ENCODE assay signal across 12 mouse cellular contexts in the genomic region with DNA sequence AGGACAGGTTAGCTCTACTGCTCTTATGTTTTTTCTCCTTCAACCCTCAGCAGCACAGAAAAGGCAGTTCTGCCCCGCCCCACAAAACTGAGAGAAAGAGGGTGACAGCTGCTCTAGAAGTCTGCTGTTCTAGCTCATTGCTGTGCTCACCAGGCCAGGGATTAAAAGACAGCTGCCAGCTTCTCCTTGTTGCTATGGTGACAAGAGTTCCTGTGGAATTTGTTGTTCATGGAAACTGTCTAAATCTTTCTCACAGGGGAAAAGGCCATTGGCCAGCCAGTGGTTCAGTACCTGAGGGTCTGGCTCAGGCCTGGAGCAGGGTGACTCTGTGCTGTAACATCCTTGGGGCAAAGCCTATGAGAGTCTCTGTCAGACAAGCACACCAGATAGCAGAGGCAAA.
DNase-seq lines count a peak whose midpoint lies in the region; ATAC-seq and TF ChIP-seq lines count a peak whose summit lies in the region.
"Had no signal": no experiment of that assay in that cellular context is flagged by ENCODE, and none has a peak within 500 bp of the region (broad histone marks: within the 10 kb centered on the region; RNA-seq: fewer than 3 reads in every experiment).

No protein-coding gene starts in this region.

- intact Hi-C loops in left cerebral cortex, postnatal 25 days (cut with DNase I), result no loop called here

- no peak for TF ChIP-seq EP300 in stomach, postnatal 0 days (optimal IDR thresholded peaks at IDR 0.05)

- DNase-seq in hindbrain, embryonic 10.5 days (ENCODE audit: low spot score), result peak; percentile 6
- peak; percentile 18 to 46 for DNase-seq in layer of hippocampus, postnatal 10 days (ENCODE audit: low spot score in 2 of 2)
- peak; percentile 11 for DNase-seq in retina, adult 2 months (ENCODE audit: low read depth, low spot score)
- no peak for DNase-seq in stomach, postnatal 0 days (ENCODE audit: low spot score)
- DNase-seq in left cerebral cortex, postnatal 25 days (ENCODE audit: low spot score in 2 of 2), result no peak
- DNase-seq: adrenal gland, postnatal 25 days; kidney, postnatal 36 days; right cerebral cortex, adult 18-20 months had no signal

- no peak overlapping the region for H3K4me2 ChIP-seq in hindbrain, embryonic 12.5 days (replicated peaks)
- no peak overlapping the region for H3K4me2 ChIP-seq in forebrain, embryonic 16.5 days (ENCODE audit: low read length)
- H3K4me2 ChIP-seq in stomach, postnatal 0 days (replicated peaks; ENCODE audit: low read depth), result no peak overlapping the region

- 72% methylated on average over 1 of the region's 1 CpGs for WGBS in hindbrain, embryonic 10.5 days
- 88% methylated on average over 1 of the region's 1 CpGs for WGBS in hindbrain, embryonic 12.5 days
- 47% methylated on average over 1 of the region's 1 CpGs for WGBS in forebrain, embryonic 16.5 days
- 42% methylated on average over 1 of the region's 1 CpGs for WGBS in stomach, postnatal 0 days

- TF ChIP-seq CTCF in stomach, postnatal 0 days (IDR thresholded peaks at IDR 0.05; ENCODE audit: low read depth), result no peak

- H3K4me1 ChIP-seq in hindbrain, embryonic 10.5 days (replicated peaks), result 0 out of 2 replicates have a peak, but pooled peaks cover 3% of the 10 kb centered on the region
- 0 out of 2 replicates have a peak, but pooled peaks cover 3% of the 10 kb centered on the region for H3K4me1 ChIP-seq in hindbrain, embryonic 12.5 days
- H3K4me1 ChIP-seq in forebrain, embryonic 16.5 days (replicated peaks; ENCODE audit: control insufficient read depth, insufficient read depth, low read length), result no peaks in the 10 kb centered on the region
- H3K4me1 ChIP-seq in stomach, postnatal 0 days (replicated peaks; ENCODE audit: control insufficient read depth, insufficient read depth), result no peaks in the 10 kb centered on the region

- H3K4me3 ChIP-seq in hindbrain, embryonic 10.5 days, result no peak overlapping the region
- no peak overlapping the region for H3K4me3 ChIP-seq in hindbrain, embryonic 12.5 days
- no peak overlapping the region for H3K4me3 ChIP-seq in forebrain, embryonic 16.5 days (replicated peaks; ENCODE audit: low read length)
- no peak overlapping the region for H3K4me3 ChIP-seq in stomach, postnatal 0 days (ENCODE audit: low read depth, low read length)

- H3K27ac ChIP-seq in hindbrain, embryonic 10.5 days, result no peak overlapping the region
- H3K27ac ChIP-seq in hindbrain, embryonic 12.5 days, result no peak overlapping the region
- H3K27ac ChIP-seq in forebrain, embryonic 16.5 days (ENCODE audit: low read length), result no peak overlapping the region
- no peak overlapping the region for H3K27ac ChIP-seq in stomach, postnatal 0 days (replicated peaks)
- H3K27ac ChIP-seq: liver, embryonic 14.5 days had no signal

- no peaks in the 10 kb centered on the region for H3K27me3 ChIP-seq in hindbrain, embryonic 10.5 days (ENCODE audit: insufficient read depth, poor library complexity, severe bottlenecking)
- no peaks in the 10 kb centered on the region for H3K27me3 ChIP-seq in hindbrain, embryonic 12.5 days
- no peaks in the 10 kb centered on the region for H3K27me3 ChIP-seq in forebrain, embryonic 16.5 days (replicated peaks; ENCODE audit: control insufficient read depth, insufficient read depth, low read length)
- H3K27me3 ChIP-seq in stomach, postnatal 0 days (ENCODE audit: control insufficient read depth, insufficient read depth, low read length), result no peaks in the 10 kb centered on the region

- no peak overlapping the region for H3K9ac ChIP-seq in hindbrain, embryonic 12.5 days
- no peak overlapping the region for H3K9ac ChIP-seq in forebrain, embryonic 16.5 days (replicated peaks; ENCODE audit: low read depth, low read length)
- no peak overlapping the region for H3K9ac ChIP-seq in stomach, postnatal 0 days (ENCODE audit: low read length)
- H3K9ac ChIP-seq: liver, embryonic 14.5 days had no signal

- no peaks in the 10 kb centered on the region for H3K9me3 ChIP-seq in hindbrain, embryonic 10.5 days
- H3K9me3 ChIP-seq in hindbrain, embryonic 12.5 days (replicated peaks), result no peaks in the 10 kb centered on the region
- no peaks in the 10 kb centered on the region for H3K9me3 ChIP-seq in forebrain, embryonic 16.5 days (ENCODE audit: control insufficient read depth, low read length)
- no peaks in the 10 kb centered on the region for H3K9me3 ChIP-seq in stomach, postnatal 0 days (ENCODE audit: control insufficient read depth, low read length)

- no peak for ATAC-seq in hindbrain, embryonic 12.5 days (ENCODE audit: low FRiP score)
- ATAC-seq in forebrain, embryonic 16.5 days, result 0 out of 2 replicates have a peak, but pooled peaks have one; percentile 47
- no peak for ATAC-seq in inflammation-experienced regulatory T-cells, adult 6 months
- ATAC-seq in stomach, postnatal 0 days (ENCODE audit: low FRiP score, low TSS enrichment), result no peak

- no peaks in the 10 kb centered on the region for H3K36me3 ChIP-seq in hindbrain, embryonic 10.5 days
- no peaks in the 10 kb centered on the region for H3K36me3 ChIP-seq in hindbrain, embryonic 12.5 days
- H3K36me3 ChIP-seq in forebrain, embryonic 16.5 days (ENCODE audit: control insufficient read depth, insufficient read depth), result no peaks in the 10 kb centered on the region
- H3K36me3 ChIP-seq in stomach, postnatal 0 days (ENCODE audit: control insufficient read depth, insufficient read depth, low read length), result no peaks in the 10 kb centered on the region

Comparison
In these comparisons a context has a peak if more than half of its experiments do, and no peak if none do; other contexts are left out.
1. DNase-seq: peak in hindbrain, embryonic 10.5 days (single experiment), layer of hippocampus, postnatal 10 days (2 of 2) and retina, adult 2 months (single experiment); none in stomach, postnatal 0 days (single experiment) and left cerebral cortex, postnatal 25 days (0 of 2).